Comparison of ENCODE assay signal across 12 mouse cellular contexts in genomic region chr11:77371696-77372095, GRCm38 (mm10).
DNase-seq lines count a peak whose midpoint lies in the region; ATAC-seq and TF ChIP-seq lines count a peak whose summit lies in the region.
"Had no signal": no experiment of that assay in that cellular context is flagged by ENCODE, and none has a peak within 500 bp of the region (broad histone marks: within the 10 kb centered on the region; RNA-seq: fewer than 3 reads in every experiment).

No protein-coding gene starts in this region.

- H3K9ac ChIP-seq in heart, embryonic 11.5 days (ENCODE audit: low read depth, low read length) = no peak overlapping the region
- H3K9ac ChIP-seq in lung, postnatal 0 days (replicated peaks; ENCODE audit: low read depth) = no peak overlapping the region
- no peak overlapping the region for H3K9ac ChIP-seq in embryonic facial prominence, embryonic 14.5 days (ENCODE audit: low read depth, low read length)
- no peak overlapping the region for H3K9ac ChIP-seq in midbrain, embryonic 16.5 days (ENCODE audit: low read depth, low read length)
- H3K9ac ChIP-seq: hindbrain, embryonic 15.5 days had no signal

- no peaks in the 10 kb centered on the region for H3K36me3 ChIP-seq in heart, embryonic 11.5 days (ENCODE audit: control insufficient read depth, insufficient read depth, low read length)
- no peaks in the 10 kb centered on the region for H3K36me3 ChIP-seq in lung, postnatal 0 days (ENCODE audit: insufficient read depth, low read length)
- no peaks in the 10 kb centered on the region for H3K36me3 ChIP-seq in embryonic facial prominence, embryonic 14.5 days (ENCODE audit: control insufficient read depth, insufficient read depth, low read length)
- H3K36me3 ChIP-seq in macrophage (ENCODE audit: inconsistent target) = no peaks in the 10 kb centered on the region
- no peaks in the 10 kb centered on the region for H3K36me3 ChIP-seq in midbrain, embryonic 16.5 days (ENCODE audit: control insufficient read depth, insufficient read depth, low read length)
- H3K36me3 ChIP-seq: hindbrain, embryonic 15.5 days had no signal

- H3K27ac ChIP-seq in heart, embryonic 11.5 days (ENCODE audit: low read depth, low read length) = peak overlapping the region; percentile 61
- H3K27ac ChIP-seq in lung, postnatal 0 days (ENCODE audit: low read length) = peak overlapping the region; percentile 78
- H3K27ac ChIP-seq in embryonic facial prominence, embryonic 14.5 days (replicated peaks; ENCODE audit: low read depth, low read length) = peak overlapping the region; percentile 70
- peak overlapping the region; percentile 68 for H3K27ac ChIP-seq in macrophage
- H3K27ac ChIP-seq in midbrain, embryonic 16.5 days (ENCODE audit: low read length) = no peak overlapping the region
- H3K27ac ChIP-seq: hindbrain, embryonic 15.5 days had no signal

- H3K9me3 ChIP-seq in heart, embryonic 11.5 days (replicated peaks; ENCODE audit: control insufficient read depth, low read length) = no peaks in the 10 kb centered on the region
- no peaks in the 10 kb centered on the region for H3K9me3 ChIP-seq in lung, postnatal 0 days (ENCODE audit: low read length)
- no peaks in the 10 kb centered on the region for H3K9me3 ChIP-seq in embryonic facial prominence, embryonic 14.5 days (ENCODE audit: control insufficient read depth, low read length)
- H3K9me3 ChIP-seq in midbrain, embryonic 16.5 days (replicated peaks; ENCODE audit: control insufficient read depth, low read length, poor library complexity, severe bottlenecking) = no peaks in the 10 kb centered on the region
- H3K9me3 ChIP-seq: hindbrain, embryonic 15.5 days had no signal

- peaks cover 31% of the 10 kb centered on the region for H3K4me1 ChIP-seq in heart, embryonic 11.5 days (ENCODE audit: control insufficient read depth, insufficient read depth, low read length)
- peaks cover 18% of the 10 kb centered on the region; the same call in 1 of the 2 replicates for H3K4me1 ChIP-seq in lung, postnatal 0 days (ENCODE audit: insufficient read depth, low read depth, low read length)
- peaks cover 33% of the 10 kb centered on the region for H3K4me1 ChIP-seq in lung, adult 2 months (ENCODE audit: control insufficient read depth, insufficient read depth, low read length)
- peaks cover 9% of the 10 kb centered on the region for H3K4me1 ChIP-seq in embryonic facial prominence, embryonic 14.5 days (ENCODE audit: control insufficient read depth, insufficient read depth, low read length)
- no peaks in the 10 kb centered on the region for H3K4me1 ChIP-seq in midbrain, embryonic 16.5 days (ENCODE audit: control insufficient read depth, insufficient read depth, low read length)
- H3K4me1 ChIP-seq: hindbrain, embryonic 15.5 days had no signal

- ATAC-seq in heart, embryonic 11.5 days (replicated peaks; ENCODE audit: insufficient number of reproducible peaks, low FRiP score, low TSS enrichment) = no peak
- ATAC-seq in lung, postnatal 0 days = no peak
- ATAC-seq in embryonic facial prominence, embryonic 14.5 days (ENCODE audit: low read depth) = no peak
- ATAC-seq in midbrain, embryonic 16.5 days = no peak
- ATAC-seq: Patski had no signal

- intact Hi-C loops in heart, postnatal 14 days (cut with DNase I) = no loop called here

- no peak for TF ChIP-seq EP300 in lung, postnatal 0 days (IDR thresholded peaks at IDR 0.05)

- no peak for TF ChIP-seq POLR2A in lung, adult 2 months (IDR thresholded peaks at IDR 0.05; ENCODE audit: borderline replicate concordance, extremely low read depth, low read depth, low read length)

- peaks cover 81% of the 10 kb centered on the region for H3K79me2 ChIP-seq in macrophage (ENCODE audit: inconsistent target)

- DNase-seq in heart, postnatal 14 days = no peak
- DNase-seq in lung, postnatal 0 days (ENCODE audit: low spot score) = no peak
- DNase-seq in lung, adult 2 months = no peak
- peak; percentile 23 for DNase-seq in embryonic facial prominence, embryonic 14.5 days (ENCODE audit: low spot score)
- DNase-seq in ovary, adult 18-20 months (ENCODE audit: low spot score) = no peak
- DNase-seq: left cerebral cortex, postnatal 4 days had no signal

- no peak overlapping the region for H3K4me3 ChIP-seq in heart, embryonic 11.5 days (ENCODE audit: low read depth, low read length)
- H3K4me3 ChIP-seq in lung, postnatal 0 days (ENCODE audit: low read depth, low read length) = no peak overlapping the region
- no peak overlapping the region for H3K4me3 ChIP-seq in lung, adult 2 months (replicated peaks; ENCODE audit: extremely low read depth, low read depth, low read length)
- H3K4me3 ChIP-seq in embryonic facial prominence, embryonic 14.5 days (ENCODE audit: low read depth, low read length) = no peak overlapping the region
- no peak overlapping the region for H3K4me3 ChIP-seq in macrophage (ENCODE audit: inconsistent target)
- H3K4me3 ChIP-seq in midbrain, embryonic 16.5 days (ENCODE audit: low read depth, low read length) = no peak overlapping the region
- H3K4me3 ChIP-seq: hindbrain, embryonic 15.5 days had no signal

- no peak overlapping the region for H3K4me2 ChIP-seq in heart, embryonic 11.5 days
- H3K4me2 ChIP-seq in lung, postnatal 0 days (replicated peaks; ENCODE audit: low read depth, low read length) = 0 out of 2 replicates have a peak overlapping the region, but pooled peaks have one; percentile 11
- no peak overlapping the region for H3K4me2 ChIP-seq in embryonic facial prominence, embryonic 14.5 days (ENCODE audit: low read depth, low read length)
- H3K4me2 ChIP-seq in midbrain, embryonic 16.5 days (ENCODE audit: low read length) = no peak overlapping the region
- H3K4me2 ChIP-seq: hindbrain, embryonic 15.5 days; midbrain, embryonic 11.5 days had no signal

- no peaks in the 10 kb centered on the region for H3K27me3 ChIP-seq in heart, embryonic 11.5 days (ENCODE audit: control insufficient read depth, insufficient read depth, low read length)
- H3K27me3 ChIP-seq in lung, postnatal 0 days (replicated peaks; ENCODE audit: insufficient read depth, low read length) = no peaks in the 10 kb centered on the region
- no peaks in the 10 kb centered on the region for H3K27me3 ChIP-seq in embryonic facial prominence, embryonic 14.5 days (replicated peaks; ENCODE audit: control insufficient read depth, insufficient read depth, low read length)
- no peaks in the 10 kb centered on the region for H3K27me3 ChIP-seq in midbrain, embryonic 16.5 days (ENCODE audit: control insufficient read depth, insufficient read depth, low read depth, low read length)
- H3K27me3 ChIP-seq: hindbrain, embryonic 15.5 days; Patski had no signal

- TF ChIP-seq CTCF in lung, postnatal 0 days (IDR thresholded peaks at IDR 0.05) = no peak
- TF ChIP-seq CTCF in lung, adult 2 months (IDR thresholded peaks at IDR 0.05; ENCODE audit: insufficient read depth, low read length) = no peak
